Mouse (Mus musculus): ENCODE measurements around the gene Zc3hav1. TPM values are rescaled to one million over a fixed set of nuclear protein-coding genes. Genes with fewer than 3 reads are reported as not detected.

Gene Zc3hav1
- polyA plus RNA-seq, 1 experiment from 2014 or later = 1.8 TPM

DNA sequence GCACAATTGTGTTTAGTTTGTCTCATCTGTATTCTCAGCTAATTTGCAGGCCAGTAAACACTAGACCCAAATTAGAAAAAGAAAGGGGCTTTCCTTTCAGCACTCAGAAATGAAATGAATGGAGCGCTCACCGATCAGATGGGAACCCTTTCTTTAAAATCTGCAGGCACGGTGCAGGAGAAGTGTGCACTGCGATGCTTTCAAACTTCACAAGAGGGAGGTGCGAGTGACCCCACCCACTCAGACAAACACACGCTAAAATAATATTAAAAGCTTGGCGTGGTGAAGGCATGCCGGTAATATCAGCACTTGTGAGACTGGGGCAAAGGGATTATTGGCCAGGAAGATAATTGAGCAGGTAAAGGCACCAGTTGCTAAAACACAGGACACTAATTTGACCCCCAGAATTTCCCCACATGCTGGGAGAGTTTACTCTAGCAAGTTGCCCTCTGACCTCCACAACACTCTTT is 986 bp upstream of the Zc3hav1 start:
- Histone ChIP-seq H3K9ac (replicated peaks; ENCODE audit: low read length) (no peak overlapping the region), H3K9me3 (ENCODE audit: control insufficient read depth, low read length) (no peaks in the 10 kb centered on the region), H3K27me3 (ENCODE audit: control insufficient read depth, insufficient read depth, low read length) (peaks cover 58% of the 10 kb centered on the region), H3K4me3 (replicated peaks; ENCODE audit: low read depth, low read length) (no peak overlapping the region), H3K36me3 (ENCODE audit: control insufficient read depth, insufficient read depth, low read length) (no peaks in the 10 kb centered on the region), H3K4me2 (ENCODE audit: low read length) (peak overlapping the region; percentile 62; the same call in 1 of the 2 replicates), H3K4me1 (ENCODE audit: control insufficient read depth, insufficient read depth, low read length) (peaks cover 12% of the 10 kb centered on the region; the same call in 1 of the 2 replicates), H3K27ac (replicated peaks; ENCODE audit: low read depth, low read length) (no peak overlapping the region)
- ATAC-seq (ENCODE audit: low FRiP score, low TSS enrichment) (no peak), DNase-seq (no peak)
- WGBS = 2% methylated on average over 8 of the region's 8 CpGs

DNA sequence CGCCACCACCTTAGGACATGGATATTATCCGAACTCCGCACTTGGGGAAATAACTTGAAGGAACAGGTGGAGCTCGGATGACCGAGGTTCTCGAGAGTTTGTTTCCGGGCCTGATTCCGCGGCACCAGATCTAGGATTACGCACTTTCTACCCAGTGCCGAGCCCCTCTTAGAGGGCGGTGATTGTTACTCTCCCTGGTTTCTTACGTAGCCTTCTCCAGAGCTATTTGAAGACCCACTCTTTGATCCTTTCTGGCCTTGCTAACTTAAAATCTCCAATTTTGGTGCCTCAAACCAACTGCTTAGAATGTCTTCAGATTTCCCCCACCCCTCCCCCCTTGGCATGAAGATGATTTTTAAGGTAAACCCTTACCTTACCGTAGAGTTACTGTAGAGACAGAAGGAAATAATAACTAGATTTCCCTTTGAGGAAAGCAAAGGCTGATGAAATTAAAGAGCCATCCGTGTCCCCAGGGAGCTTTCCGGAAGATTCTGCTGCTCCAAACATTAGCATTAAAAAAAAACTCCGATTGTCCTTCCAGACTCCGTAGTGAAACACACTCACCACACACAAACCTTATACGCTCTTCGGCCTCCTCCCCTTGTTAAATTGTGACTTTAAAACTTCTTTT is 435 bp upstream of the Zc3hav1 start:
- Histone ChIP-seq H3K9me3 (ENCODE audit: control insufficient read depth, low read length) (no peaks in the 10 kb centered on the region), H3K9ac (replicated peaks; ENCODE audit: low read length) (no peak overlapping the region), H3K27me3 (ENCODE audit: control insufficient read depth, insufficient read depth, low read length) (peaks cover 58% of the 10 kb centered on the region), H3K36me3 (ENCODE audit: control insufficient read depth, insufficient read depth, low read length) (no peaks in the 10 kb centered on the region), H3K4me3 (replicated peaks; ENCODE audit: low read depth, low read length) (peak overlapping the region; percentile 43), H3K4me1 (ENCODE audit: control insufficient read depth, insufficient read depth, low read length) (peaks cover 12% of the 10 kb centered on the region; the same call in 1 of the 2 replicates), H3K27ac (replicated peaks; ENCODE audit: low read depth, low read length) (no peak overlapping the region), H3K4me2 (ENCODE audit: low read length) (peak overlapping the region; percentile 62)
- ATAC-seq (ENCODE audit: low FRiP score, low TSS enrichment) (no peak), DNase-seq (peak; percentile 46)
- WGBS = 2% methylated on average over 20 of the region's 20 CpGs

DNA sequence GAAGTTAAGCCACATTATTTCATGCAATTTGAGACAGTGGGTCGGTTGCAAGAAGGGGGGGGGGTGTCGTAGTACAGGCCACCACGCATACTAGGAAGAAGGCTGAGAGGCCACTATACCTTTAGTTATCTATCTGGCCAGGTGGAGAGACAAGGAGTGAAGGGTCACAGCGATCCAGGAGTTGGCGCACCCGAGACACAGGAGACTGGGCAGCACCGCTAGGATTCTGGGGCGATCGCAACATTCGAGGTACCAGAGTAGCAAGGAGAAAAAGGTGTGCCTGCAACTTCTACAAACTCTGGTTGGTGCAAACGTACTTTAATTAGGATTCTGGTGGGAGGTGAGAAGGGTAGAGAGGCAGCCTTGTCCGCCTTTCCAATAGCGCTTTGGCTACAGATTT is 1.2 kb downstream of the Zc3hav1 start:
- no peaks in the 10 kb centered on the region for H3K36me3 ChIP-seq (ENCODE audit: control insufficient read depth, insufficient read depth, low read length)
- no peak overlapping the region for H3K4me2 ChIP-seq (ENCODE audit: low read length)
- DNase-seq (no peak), ATAC-seq (ENCODE audit: low FRiP score, low TSS enrichment) (no peak)
- no peak overlapping the region for H3K4me3 ChIP-seq (replicated peaks; ENCODE audit: low read depth, low read length)
- WGBS = 4% methylated on average over 13 of the region's 13 CpGs
- no peaks in the 10 kb centered on the region for H3K9me3 ChIP-seq (ENCODE audit: control insufficient read depth, low read length)
- H3K9ac ChIP-seq (replicated peaks; ENCODE audit: low read length) = no peak overlapping the region
- no peak overlapping the region for H3K27ac ChIP-seq (replicated peaks; ENCODE audit: low read depth, low read length)
- H3K4me1 ChIP-seq (ENCODE audit: control insufficient read depth, insufficient read depth, low read length) = peaks cover 12% of the 10 kb centered on the region; the same call in 1 of the 2 replicates
- H3K27me3 ChIP-seq (ENCODE audit: control insufficient read depth, insufficient read depth, low read length) = peaks cover 58% of the 10 kb centered on the region

DNA sequence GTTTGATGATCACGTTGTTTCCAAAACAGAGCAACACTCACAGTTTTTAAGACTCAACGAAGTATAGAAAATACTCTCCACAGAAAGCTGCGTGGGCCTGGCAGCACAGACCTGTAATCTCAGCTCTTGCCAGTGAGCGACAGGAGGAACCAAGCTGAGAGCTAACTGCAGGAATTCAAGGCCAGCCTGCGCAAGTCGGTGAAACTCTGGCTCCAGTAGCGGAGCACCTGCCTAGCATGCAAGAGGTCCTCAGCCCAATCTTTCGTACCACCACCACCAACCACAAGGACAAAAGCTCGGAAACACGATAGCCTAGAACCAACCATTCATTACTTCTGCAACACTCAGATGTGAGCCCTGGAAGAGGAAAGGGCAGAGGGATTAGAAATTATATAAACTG is 2.0 kb downstream of the Zc3hav1 start:
- H3K27ac ChIP-seq (replicated peaks; ENCODE audit: low read depth, low read length) = no peak overlapping the region
- no peak overlapping the region for H3K4me3 ChIP-seq (replicated peaks; ENCODE audit: low read depth, low read length)
- no peak overlapping the region for H3K9ac ChIP-seq (replicated peaks; ENCODE audit: low read length)
- no peak overlapping the region for H3K4me2 ChIP-seq (ENCODE audit: low read length)
- H3K36me3 ChIP-seq (ENCODE audit: control insufficient read depth, insufficient read depth, low read length) = no peaks in the 10 kb centered on the region
- no peak for DNase-seq
- H3K9me3 ChIP-seq (ENCODE audit: control insufficient read depth, low read length) = no peaks in the 10 kb centered on the region
- no peak for ATAC-seq (ENCODE audit: low FRiP score, low TSS enrichment)
- WGBS = 12% methylated on average over 10 of the region's 10 CpGs
- H3K27me3 ChIP-seq (ENCODE audit: control insufficient read depth, insufficient read depth, low read length) = peaks cover 58% of the 10 kb centered on the region
- peaks cover 12% of the 10 kb centered on the region; the same call in 1 of the 2 replicates for H3K4me1 ChIP-seq (ENCODE audit: control insufficient read depth, insufficient read depth, low read length)

DNA sequence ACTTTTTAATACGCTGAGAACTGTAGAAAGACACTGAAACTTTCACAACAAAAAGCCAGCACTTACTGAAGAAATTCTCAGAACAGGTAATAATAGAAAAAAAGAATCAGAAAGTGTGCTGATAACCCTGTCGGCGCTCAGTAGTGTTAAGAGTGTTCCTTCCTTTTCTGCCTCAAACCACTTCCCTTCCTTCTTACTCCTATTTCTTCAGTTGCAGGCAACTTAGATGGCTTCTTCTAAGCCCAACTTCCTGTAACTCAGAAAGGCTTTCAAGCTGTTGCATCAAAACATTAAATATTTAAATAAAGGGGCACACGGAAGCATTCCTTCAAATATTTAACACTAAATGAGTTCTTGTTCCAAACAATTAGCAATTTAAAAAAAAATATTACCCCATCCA is 2.5 kb downstream of the Zc3hav1 start:
- peaks cover 58% of the 10 kb centered on the region for H3K27me3 ChIP-seq (ENCODE audit: control insufficient read depth, insufficient read depth, low read length)

DNA sequence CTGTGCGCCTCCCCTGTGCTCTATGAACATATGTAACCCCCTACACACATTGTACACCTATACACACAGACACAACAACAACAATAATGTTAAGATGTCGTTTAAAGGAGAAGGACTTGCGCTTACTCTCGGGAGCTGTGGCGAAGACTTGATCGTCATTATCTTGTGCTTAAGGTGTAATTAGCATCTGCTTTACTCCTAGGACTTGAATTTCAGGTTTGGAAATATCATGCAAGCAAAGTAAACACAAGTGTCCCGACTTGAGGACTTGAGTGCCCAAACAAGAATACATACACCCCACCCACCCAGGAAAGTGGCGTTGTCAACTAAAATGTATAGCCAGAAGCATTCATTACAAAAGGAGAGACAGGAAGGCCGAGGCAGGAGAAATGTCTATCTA is 4.6 kb downstream of the Zc3hav1 start:
- H3K4me2 ChIP-seq (ENCODE audit: low read length) = no peak overlapping the region
- no peaks in the 10 kb centered on the region for H3K36me3 ChIP-seq (ENCODE audit: control insufficient read depth, insufficient read depth, low read length)
- H3K4me1 ChIP-seq (ENCODE audit: control insufficient read depth, insufficient read depth, low read length) = peaks cover 10% of the 10 kb centered on the region; the same call in 1 of the 2 replicates
- no peak for DNase-seq
- ATAC-seq (ENCODE audit: low FRiP score, low TSS enrichment) = no peak
- H3K4me3 ChIP-seq (replicated peaks; ENCODE audit: low read depth, low read length) = no peak overlapping the region
- H3K9ac ChIP-seq (replicated peaks; ENCODE audit: low read length) = no peak overlapping the region
- H3K27me3 ChIP-seq (ENCODE audit: control insufficient read depth, insufficient read depth, low read length) = peaks cover 40% of the 10 kb centered on the region
- 81% methylated on average over 9 of the region's 9 CpGs for WGBS
- no peaks in the 10 kb centered on the region for H3K9me3 ChIP-seq (ENCODE audit: control insufficient read depth, low read length)
- no peak overlapping the region for H3K27ac ChIP-seq (replicated peaks; ENCODE audit: low read depth, low read length)

More for the DNA sequence above, 2.5 kb downstream of the Zc3hav1 start:
- 56% methylated on average over 4 of the region's 4 CpGs for WGBS
- Histone ChIP-seq H3K9me3 (ENCODE audit: control insufficient read depth, low read length) (no peaks in the 10 kb centered on the region), H3K4me3 (replicated peaks; ENCODE audit: low read depth, low read length) (no peak overlapping the region), H3K27ac (replicated peaks; ENCODE audit: low read depth, low read length) (no peak overlapping the region), H3K4me1 (ENCODE audit: control insufficient read depth, insufficient read depth, low read length) (peaks cover 12% of the 10 kb centered on the region; the same call in 1 of the 2 replicates), H3K36me3 (ENCODE audit: control insufficient read depth, insufficient read depth, low read length) (no peaks in the 10 kb centered on the region), H3K4me2 (ENCODE audit: low read length) (no peak overlapping the region), H3K9ac (replicated peaks; ENCODE audit: low read length) (no peak overlapping the region)
- no peak for ATAC-seq (ENCODE audit: low FRiP score, low TSS enrichment)
- no peak for DNase-seq

DNA sequence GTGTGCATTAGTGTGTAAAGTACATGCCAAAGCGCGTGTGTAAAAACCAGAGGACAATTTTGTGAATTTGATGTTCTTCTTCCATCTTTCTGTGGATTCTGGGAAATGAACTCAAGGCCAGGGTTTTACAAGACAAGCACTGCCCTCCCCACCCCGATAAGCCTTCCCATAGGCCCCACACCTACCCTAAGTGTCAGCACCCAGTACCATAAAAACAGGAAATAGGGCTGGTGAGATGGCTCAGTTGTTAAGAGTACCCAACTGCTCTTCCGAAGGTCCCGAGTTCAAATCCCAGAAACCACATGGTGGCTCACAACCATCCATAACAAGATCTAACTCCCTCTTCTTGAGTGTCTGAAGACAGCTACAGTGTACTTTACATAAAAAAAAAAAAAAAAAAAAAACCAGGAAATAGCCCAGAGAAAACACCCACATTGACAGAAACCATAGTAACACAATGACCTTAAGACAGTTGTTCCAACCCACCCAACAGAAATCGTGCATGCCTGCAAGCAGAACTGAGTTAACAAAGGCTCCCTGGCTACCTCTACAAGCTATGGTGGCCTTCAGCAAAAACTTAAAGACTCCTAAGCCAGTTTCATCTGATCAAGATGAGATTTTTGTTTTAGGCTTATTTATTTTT is 5.5 kb downstream of the Zc3hav1 start:
- no peak overlapping the region for H3K27ac ChIP-seq (replicated peaks; ENCODE audit: low read depth, low read length)
- no peaks in the 10 kb centered on the region for H3K9me3 ChIP-seq (ENCODE audit: control insufficient read depth, low read length)
- no peak overlapping the region for H3K4me3 ChIP-seq (replicated peaks; ENCODE audit: low read depth, low read length)
- DNase-seq (no peak), ATAC-seq (ENCODE audit: low FRiP score, low TSS enrichment) (no peak)
- H3K27me3 ChIP-seq (ENCODE audit: control insufficient read depth, insufficient read depth, low read length) = peaks cover 31% of the 10 kb centered on the region
- H3K36me3 ChIP-seq (ENCODE audit: control insufficient read depth, insufficient read depth, low read length) = no peaks in the 10 kb centered on the region
- 93% methylated on average over 6 of the region's 6 CpGs for WGBS
- H3K4me1 ChIP-seq (ENCODE audit: control insufficient read depth, insufficient read depth, low read length) = peaks cover 3% of the 10 kb centered on the region; the same call in 1 of the 2 replicates
- H3K9ac ChIP-seq (replicated peaks; ENCODE audit: low read length) = no peak overlapping the region
- no peak overlapping the region for H3K4me2 ChIP-seq (ENCODE audit: low read length)

DNA sequence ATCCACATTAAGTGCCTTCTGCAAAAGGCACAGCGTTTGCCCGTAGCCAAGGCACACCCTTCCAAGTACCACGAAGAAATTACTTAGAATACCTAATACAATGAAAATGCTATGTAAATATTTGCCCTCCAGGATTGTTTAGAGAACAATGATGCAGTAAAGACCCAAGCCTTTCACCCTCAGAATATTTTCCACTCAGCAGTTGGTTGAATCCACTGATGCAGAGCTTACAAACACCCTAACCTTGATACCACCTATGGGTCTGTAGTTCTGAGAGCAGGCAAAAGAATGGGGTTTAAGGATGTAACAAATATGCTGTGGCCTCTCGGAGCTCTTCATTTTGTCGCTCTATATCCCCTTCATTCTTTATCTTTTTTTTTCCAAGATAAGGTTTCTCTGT is 6.5 kb downstream of the Zc3hav1 start:
- no peak overlapping the region for H3K4me2 ChIP-seq (ENCODE audit: low read length)
- no peak for ATAC-seq (ENCODE audit: low FRiP score, low TSS enrichment)
- H3K4me1 ChIP-seq (ENCODE audit: control insufficient read depth, insufficient read depth, low read length) = no peaks in the 10 kb centered on the region
- peaks cover 21% of the 10 kb centered on the region for H3K27me3 ChIP-seq (ENCODE audit: control insufficient read depth, insufficient read depth, low read length)
- H3K36me3 ChIP-seq (ENCODE audit: control insufficient read depth, insufficient read depth, low read length) = no peaks in the 10 kb centered on the region
- no peak overlapping the region for H3K4me3 ChIP-seq (replicated peaks; ENCODE audit: low read depth, low read length)
- no peak for DNase-seq
- H3K27ac ChIP-seq (replicated peaks; ENCODE audit: low read depth, low read length) = no peak overlapping the region
- WGBS = 80% methylated on average over 5 of the region's 5 CpGs
- H3K9me3 ChIP-seq (ENCODE audit: control insufficient read depth, low read length) = no peaks in the 10 kb centered on the region
- H3K9ac ChIP-seq (replicated peaks; ENCODE audit: low read length) = no peak overlapping the region

DNA sequence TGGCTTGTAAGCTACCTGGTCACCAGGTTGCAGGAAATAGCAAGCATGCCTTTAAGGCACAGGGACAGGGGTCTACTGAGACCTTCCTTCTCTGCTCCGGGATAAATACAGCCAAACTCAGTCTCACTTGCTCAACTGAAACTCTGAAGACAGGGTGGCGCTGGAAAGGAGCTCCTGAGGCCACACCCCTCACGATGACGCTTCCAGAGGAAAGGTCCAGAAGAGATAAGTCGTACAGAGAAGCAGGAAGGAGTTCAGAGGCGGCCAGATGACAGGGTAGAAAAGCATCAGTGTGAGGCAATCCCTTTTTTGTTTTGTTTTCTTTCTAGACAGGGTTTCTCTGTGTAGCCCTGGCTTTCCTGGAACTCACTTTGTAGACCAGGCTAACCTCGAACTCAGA is 8.6 kb downstream of the Zc3hav1 start:
- H3K27me3 ChIP-seq (ENCODE audit: control insufficient read depth, insufficient read depth, low read length) = peaks cover 3% of the 10 kb centered on the region
- H3K4me3 ChIP-seq (replicated peaks; ENCODE audit: low read depth, low read length) = no peak overlapping the region
- DNase-seq (no peak), ATAC-seq (ENCODE audit: low FRiP score, low TSS enrichment) (no peak)
- no peaks in the 10 kb centered on the region for H3K9me3 ChIP-seq (ENCODE audit: control insufficient read depth, low read length)
- no peak overlapping the region for H3K4me2 ChIP-seq (ENCODE audit: low read length)
- H3K27ac ChIP-seq (replicated peaks; ENCODE audit: low read depth, low read length) = no peak overlapping the region
- no peaks in the 10 kb centered on the region for H3K36me3 ChIP-seq (ENCODE audit: control insufficient read depth, insufficient read depth, low read length)
- WGBS = 54% methylated on average over 7 of the region's 7 CpGs
- H3K9ac ChIP-seq (replicated peaks; ENCODE audit: low read length) = no peak overlapping the region
- no peaks in the 10 kb centered on the region for H3K4me1 ChIP-seq (ENCODE audit: control insufficient read depth, insufficient read depth, low read length)
